Mouse (Mus musculus): ENCODE measurements around the gene Arih1. TPM values are rescaled to one million over a fixed set of nuclear protein-coding genes. Genes with fewer than 3 reads are reported as not detected.

Gene Arih1
- total RNA-seq, 2 experiments from 2014 or later: 99.4 to 102 TPM

Other genes with a start within 250 kb of the Arih1 start
- gene Adpgk, start 195.1 kb downstream of the Arih1 start, total RNA-seq (2021): 10 to 100 TPM; 13.0 to 13.6 TPM
- 1 to 10 TPM; 3.2 to 4.2 TPM for gene Bbs4, start 133.1 kb downstream of the Arih1 start, total RNA-seq (2021)
- gene Hexa, start 52.9 kb upstream of the Arih1 start, total RNA-seq (2021): 10 to 100 TPM; 33.4 to 33.7 TPM
- under 1 TPM; 0.23 to 0.71 TPM for gene Tmem202, start 53.2 kb upstream of the Arih1 start, total RNA-seq (2021)
- gene Celf6, start 91.3 kb upstream of the Arih1 start, total RNA-seq (2021): under 1 TPM; 0.09 to 0.12 TPM
- gene Parp6, start 130.7 kb upstream of the Arih1 start, total RNA-seq (2021): 10 to 100 TPM; 16.7 to 17.3 TPM
- 1,000 to 10,000 TPM; 1,087 to 1,151 TPM for gene Pkm, start 169.8 kb upstream of the Arih1 start, total RNA-seq (2021)
- gene Gramd2, start 193.5 kb upstream of the Arih1 start, total RNA-seq (2021): under 1 TPM in 1 of 2 experiments, not detected in 1; 0.11 TPM